Mouse (Mus musculus): ENCODE results near the gene Gm8994.

Gene Gm8994

DNA sequence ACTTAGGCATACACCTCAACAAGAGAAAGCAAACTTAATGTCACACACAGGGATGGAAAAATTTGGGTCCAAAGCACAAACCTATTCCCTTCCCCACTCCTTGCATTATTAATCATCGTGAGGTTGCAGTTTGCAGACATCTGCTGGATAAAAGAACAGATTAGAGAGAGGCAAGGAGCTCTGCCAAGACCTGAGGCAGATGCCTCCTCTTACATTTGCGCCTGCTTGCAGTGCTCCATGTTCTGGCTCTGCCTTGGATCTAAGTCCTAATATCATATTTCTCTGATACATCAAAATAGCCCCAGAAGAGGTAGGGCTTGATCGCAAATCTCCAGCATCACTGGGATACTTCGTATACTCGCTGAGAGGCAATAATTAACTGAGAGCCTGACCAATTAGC lies 31.1 kb downstream of the Gm8994 start:
- DNase-seq (ENCODE audit: low read depth, low spot score): no peak

DNA sequence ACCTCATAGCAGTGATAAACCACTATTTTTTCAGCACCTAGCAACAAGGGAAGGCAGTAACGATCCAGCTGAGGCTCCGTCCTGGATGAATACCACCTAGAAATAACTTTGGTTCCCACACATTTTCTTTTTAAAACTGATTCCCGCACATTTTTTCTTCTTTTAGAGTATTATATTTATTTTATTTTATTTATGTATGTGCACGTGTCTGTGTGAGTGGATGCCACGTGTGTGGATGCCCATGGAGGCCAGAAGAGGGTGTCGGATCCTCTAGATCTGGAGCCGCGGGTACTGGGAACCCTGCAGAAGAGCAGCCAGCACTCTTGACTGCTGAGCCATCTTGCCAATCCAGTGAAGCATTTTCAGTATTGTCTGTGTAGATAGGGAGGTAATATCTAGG lies 36.0 kb downstream of the Gm8994 start:
- DNase-seq (ENCODE audit: low read depth, low spot score): no peak

DNA sequence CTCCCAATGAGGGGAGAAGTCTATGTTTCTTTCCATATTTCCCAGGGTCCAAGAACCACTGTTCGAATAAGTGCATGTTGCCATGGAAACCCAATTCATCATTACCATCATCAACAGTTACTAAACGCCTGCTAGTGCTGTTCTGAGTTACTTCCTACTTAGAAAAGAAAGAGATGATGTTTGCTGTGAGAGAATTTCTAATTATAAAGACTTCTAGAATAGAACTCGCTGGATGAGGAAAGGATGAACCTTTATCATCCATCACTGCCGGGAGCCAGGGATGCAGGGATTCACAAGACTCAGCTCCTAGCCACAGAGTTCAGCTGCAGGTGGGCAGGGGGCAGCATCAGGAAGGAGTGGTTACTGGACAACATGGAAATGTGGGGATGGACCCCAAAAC lies 36.7 kb downstream of the Gm8994 start:
- DNase-seq (ENCODE audit: low read depth, low spot score): no peak

DNA sequence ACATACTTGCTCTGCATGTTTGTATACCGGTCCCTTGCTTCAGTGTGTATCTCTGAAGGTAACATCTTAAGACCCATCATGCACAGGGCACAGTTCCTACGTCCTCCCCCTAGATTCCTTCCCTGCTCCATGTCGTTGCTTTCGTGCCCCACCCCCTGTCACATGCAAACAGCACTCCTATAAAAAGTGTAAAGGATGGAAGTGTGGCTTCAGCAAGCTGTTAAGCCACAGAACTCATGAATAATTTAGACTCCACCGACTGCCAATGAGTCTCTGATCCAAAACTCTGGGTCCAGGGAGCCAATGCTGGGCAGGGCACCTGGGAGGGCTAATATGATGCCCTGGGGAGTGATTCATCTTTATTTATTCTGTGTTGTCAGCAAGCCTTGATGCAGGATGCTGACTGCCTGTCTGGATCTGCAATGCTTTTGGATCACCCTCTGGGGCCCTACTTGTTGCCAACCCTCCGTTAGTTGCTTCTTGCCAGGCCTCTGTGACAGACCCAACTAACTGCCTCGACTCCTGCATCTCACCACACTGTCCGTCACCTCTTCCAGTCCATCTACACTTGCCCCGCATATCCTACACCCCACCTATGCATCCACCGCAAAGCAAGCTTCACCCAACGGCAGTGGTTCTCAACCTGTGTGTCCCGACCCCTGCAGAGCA lies 37.2 kb downstream of the Gm8994 start:
- no peak for DNase-seq (ENCODE audit: low read depth, low spot score)

DNA sequence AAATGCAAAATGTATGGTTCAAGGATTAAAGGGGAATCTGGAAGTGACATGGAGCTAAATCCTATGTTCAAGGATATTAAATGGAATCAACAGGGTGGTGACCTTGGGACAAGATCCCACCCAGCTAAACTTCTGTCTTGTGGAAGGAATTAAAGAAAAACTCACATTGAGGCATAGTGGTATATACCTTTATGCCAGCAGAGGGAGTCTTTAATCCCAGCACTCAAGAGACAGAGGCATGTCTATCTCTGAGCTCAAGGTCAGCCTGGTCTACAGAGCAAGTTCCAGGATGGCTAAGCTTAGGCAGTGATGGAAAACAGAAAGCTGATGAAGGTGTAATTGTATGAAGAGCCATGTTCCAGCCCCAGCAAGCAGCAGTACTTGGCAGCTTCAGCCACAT lies 48.8 kb downstream of the Gm8994 start:
- no peak for DNase-seq (ENCODE audit: low read depth, low spot score)
